Mouse (Mus musculus): ENCODE measurements around the gene Med28. TPM values are rescaled to one million over a fixed set of nuclear protein-coding genes. Genes with fewer than 3 reads are reported as not detected.
A peak's percentile ranks its signal among the peaks of the same experiment; 100 is the strongest.

The Med28 gene
- polyA plus RNA-seq, 1 experiment from 2014 or later: 302 TPM

DNA sequence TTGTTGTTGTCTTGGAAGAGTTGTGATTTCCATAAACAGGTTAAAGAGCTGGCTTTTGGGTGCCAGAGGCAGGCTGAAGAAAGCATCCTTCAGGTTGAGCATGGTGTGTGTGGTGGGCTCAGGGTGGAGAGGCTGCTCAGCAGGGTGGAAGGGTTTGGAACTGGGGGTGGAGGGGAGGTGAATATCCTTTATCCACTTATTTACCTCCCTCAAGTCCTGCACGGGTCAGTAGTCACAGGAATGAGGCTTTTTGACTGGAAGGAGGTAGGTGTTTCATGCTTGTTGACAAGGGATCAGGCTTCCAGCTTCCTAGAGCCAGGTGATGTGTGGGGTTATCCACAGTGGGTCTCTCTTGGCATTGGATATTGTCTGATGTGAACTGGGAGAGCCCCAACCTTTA lies 5.4 kb upstream of the Med28 start:
- Histone ChIP-seq H3K9ac (replicated peaks) (no peak overlapping the region), H3K36me3 (peaks cover 15% of the 10 kb centered on the region), H3K4me2 (replicated peaks) (no peak overlapping the region), H3K27ac (replicated peaks) (no peak overlapping the region), H3K27me3 (no peaks in the 10 kb centered on the region), H3K4me3 (no peak overlapping the region), H3K9me3 (no peaks in the 10 kb centered on the region), H3K4me1 (peaks cover under 1% of the 10 kb centered on the region; the same call in 1 of the 2 replicates)
- no peak for ATAC-seq (replicated peaks)
- WGBS: 64% methylated on average over 1 of the region's 1 CpGs

DNA sequence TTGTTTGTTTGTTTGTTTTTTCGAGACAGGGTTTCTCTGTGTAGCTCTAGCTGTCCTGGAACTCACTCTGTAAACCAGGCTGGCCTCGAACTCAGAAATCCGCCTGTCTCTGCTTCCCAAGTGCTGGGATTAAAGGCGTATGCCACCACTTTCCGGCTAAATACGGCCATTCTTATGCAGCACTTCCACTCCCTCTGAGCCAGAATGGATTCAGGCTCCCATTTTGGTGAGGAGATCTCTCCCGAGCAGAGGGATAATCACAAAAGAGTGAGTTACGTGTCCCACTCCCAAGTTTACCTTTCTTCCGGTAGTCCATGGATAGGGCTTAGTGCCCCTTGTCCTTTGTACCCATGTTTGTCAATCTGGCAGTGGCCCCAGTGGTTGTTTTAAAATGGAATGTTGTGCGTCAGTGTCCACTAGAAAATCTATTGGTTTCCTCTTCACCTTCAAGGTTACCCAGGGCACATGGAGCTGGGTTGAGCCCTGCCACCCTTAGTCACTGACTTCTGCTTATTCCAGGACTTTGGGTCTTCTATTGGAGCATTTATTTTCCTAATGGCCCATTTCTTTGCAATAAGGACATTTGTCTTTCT lies 4.8 kb upstream of the Med28 start:
- peaks cover 9% of the 10 kb centered on the region for H3K36me3 ChIP-seq
- no peak overlapping the region for H3K9ac ChIP-seq (replicated peaks)
- ATAC-seq (replicated peaks): no peak
- H3K4me1 ChIP-seq: peaks cover 4% of the 10 kb centered on the region
- H3K27me3 ChIP-seq: no peaks in the 10 kb centered on the region
- H3K4me2 ChIP-seq (replicated peaks): no peak overlapping the region
- H3K9me3 ChIP-seq: no peaks in the 10 kb centered on the region
- no peak overlapping the region for H3K4me3 ChIP-seq
- H3K27ac ChIP-seq (replicated peaks): no peak overlapping the region
- WGBS: 90% methylated on average over 10 of the region's 10 CpGs

DNA sequence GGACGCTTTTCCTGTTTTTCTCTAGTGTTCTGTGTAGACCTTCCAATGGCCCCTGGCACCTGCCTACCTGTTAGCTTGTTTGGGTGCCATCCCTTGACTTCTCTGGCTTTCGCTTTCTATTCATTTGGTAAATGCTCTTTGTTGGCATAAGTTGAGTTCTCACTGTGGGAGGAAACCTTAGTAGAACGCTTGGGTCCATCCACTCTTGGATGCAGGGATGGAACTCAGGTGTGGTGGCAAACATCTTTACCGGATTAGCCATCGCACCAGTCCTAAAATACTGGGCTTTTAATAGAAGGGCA lies 731 bp downstream of the Med28 start:
- 7% methylated on average over 5 of the region's 5 CpGs for WGBS
- H3K9ac ChIP-seq (replicated peaks): peak overlapping the region; percentile 98
- no peaks in the 10 kb centered on the region for H3K27me3 ChIP-seq
- no peak overlapping the region for H3K27ac ChIP-seq (replicated peaks)
- peaks cover 23% of the 10 kb centered on the region for H3K36me3 ChIP-seq
- ATAC-seq (replicated peaks): no peak; the same call in 1 of the 2 replicates
- H3K4me2 ChIP-seq (replicated peaks): peak overlapping the region; percentile 92
- H3K4me3 ChIP-seq: peak overlapping the region; percentile 90
- H3K9me3 ChIP-seq: no peaks in the 10 kb centered on the region
- H3K4me1 ChIP-seq: peaks cover 19% of the 10 kb centered on the region

DNA sequence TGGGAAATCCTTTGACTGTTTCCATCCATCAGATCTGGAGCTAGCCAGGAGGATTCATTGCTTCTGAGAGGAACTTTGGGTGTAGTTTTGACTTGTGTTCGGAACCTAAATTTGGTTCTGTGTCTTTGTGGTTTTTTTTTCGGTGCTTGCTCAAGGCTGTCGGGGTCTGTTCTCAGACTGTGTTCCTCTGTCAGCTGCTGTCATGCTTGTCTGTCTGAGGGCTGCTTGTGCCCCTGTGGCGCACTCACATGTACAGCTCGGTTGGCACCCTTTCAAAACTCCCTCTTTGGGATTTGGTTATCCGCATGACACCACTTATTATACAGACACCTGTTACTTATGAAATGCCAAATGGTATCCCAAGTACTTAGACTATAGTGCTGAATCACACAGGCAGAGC lies 1.6 kb downstream of the Med28 start:
- H3K4me3 ChIP-seq: peak overlapping the region; percentile 90
- ATAC-seq (replicated peaks): no peak
- WGBS: 85% methylated on average over 6 of the region's 6 CpGs
- no peaks in the 10 kb centered on the region for H3K9me3 ChIP-seq
- peaks cover 19% of the 10 kb centered on the region for H3K4me1 ChIP-seq
- H3K27me3 ChIP-seq: no peaks in the 10 kb centered on the region
- H3K9ac ChIP-seq (replicated peaks): no peak overlapping the region
- H3K27ac ChIP-seq (replicated peaks): no peak overlapping the region
- H3K4me2 ChIP-seq (replicated peaks): peak overlapping the region; percentile 92
- peaks cover 30% of the 10 kb centered on the region for H3K36me3 ChIP-seq

DNA sequence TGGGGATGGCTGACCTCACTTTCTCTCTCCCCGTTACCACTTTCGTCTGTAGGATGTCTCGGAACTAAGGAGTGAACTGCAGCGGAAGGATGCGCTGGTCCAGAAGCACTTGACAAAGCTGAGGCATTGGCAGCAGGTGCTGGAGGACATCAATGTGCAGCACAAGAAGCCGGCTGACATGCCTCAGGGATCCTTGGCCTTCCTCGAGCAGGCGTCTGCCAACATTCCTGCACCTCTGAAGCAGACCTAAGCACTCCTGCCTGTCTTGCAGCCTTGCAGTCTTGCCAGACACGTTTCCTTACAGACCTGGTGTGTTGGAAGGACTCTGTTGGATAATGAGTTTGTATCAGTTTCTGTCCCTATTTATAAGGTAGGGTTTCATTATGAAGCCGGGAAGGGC lies 5.1 kb downstream of the Med28 start:
- Histone ChIP-seq H3K9ac (replicated peaks) (no peak overlapping the region), H3K36me3 (peaks cover 60% of the 10 kb centered on the region), H3K9me3 (no peaks in the 10 kb centered on the region), H3K4me2 (replicated peaks) (no peak overlapping the region), H3K27me3 (no peaks in the 10 kb centered on the region), H3K27ac (replicated peaks) (no peak overlapping the region), H3K4me3 (no peak overlapping the region), H3K4me1 (peaks cover 15% of the 10 kb centered on the region)
- ATAC-seq (replicated peaks): no peak
- WGBS: 93% methylated on average over 10 of the region's 10 CpGs

DNA sequence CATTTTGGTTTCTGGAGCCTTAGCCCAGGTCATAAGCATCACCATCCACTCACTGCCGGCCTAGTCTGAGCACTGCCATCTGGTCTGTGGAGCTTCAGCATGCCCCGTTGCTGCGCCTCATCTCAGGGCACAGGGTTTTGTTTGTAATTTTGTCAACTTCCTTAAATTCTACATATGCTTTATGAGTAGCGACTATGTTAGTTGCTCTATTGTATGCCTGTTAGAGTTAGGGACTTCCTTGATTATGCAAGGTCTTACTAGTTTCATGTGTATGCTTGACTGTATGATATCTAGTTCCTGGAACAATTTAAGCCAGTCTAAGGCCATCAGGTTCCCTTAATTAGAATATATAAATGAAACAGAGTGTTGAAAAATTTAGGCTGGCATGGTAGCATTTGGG lies 6.3 kb downstream of the Med28 start:
- no peaks in the 10 kb centered on the region for H3K27me3 ChIP-seq
- H3K36me3 ChIP-seq: peaks cover 68% of the 10 kb centered on the region
- H3K9me3 ChIP-seq: no peaks in the 10 kb centered on the region
- H3K4me1 ChIP-seq: peaks cover 9% of the 10 kb centered on the region
- H3K4me3 ChIP-seq: no peak overlapping the region
- H3K4me2 ChIP-seq (replicated peaks): no peak overlapping the region
- ATAC-seq (replicated peaks): no peak
- no peak overlapping the region for H3K27ac ChIP-seq (replicated peaks)
- H3K9ac ChIP-seq (replicated peaks): no peak overlapping the region
- WGBS: 94% methylated on average over 4 of the region's 4 CpGs

DNA sequence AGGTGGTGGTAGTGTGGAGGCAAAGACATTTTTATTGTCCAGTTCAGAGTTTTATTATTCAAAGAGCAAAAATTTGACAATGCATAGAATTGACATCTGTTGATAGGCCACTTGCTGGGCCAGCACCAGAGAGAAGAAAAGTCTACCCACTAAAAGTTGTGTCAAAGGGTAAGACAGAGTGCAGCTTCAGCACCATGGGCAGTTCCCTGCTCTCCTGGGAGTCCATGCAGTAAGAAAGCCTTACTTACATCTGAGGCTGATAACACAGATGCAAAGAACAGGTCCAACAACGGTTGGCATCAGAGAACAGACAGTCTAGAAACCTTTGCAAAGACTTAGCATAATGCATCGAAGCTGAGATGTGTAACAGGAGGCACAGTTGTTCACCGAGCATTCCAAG lies 9.7 kb downstream of the Med28 start:
- H3K4me2 ChIP-seq (replicated peaks): no peak overlapping the region
- 89% methylated on average over 3 of the region's 3 CpGs for WGBS
- no peak overlapping the region for H3K4me3 ChIP-seq
- no peaks in the 10 kb centered on the region for H3K27me3 ChIP-seq
- no peak overlapping the region for H3K27ac ChIP-seq (replicated peaks)
- no peak for ATAC-seq (replicated peaks)
- H3K4me1 ChIP-seq: peaks cover 1% of the 10 kb centered on the region; the same call in 1 of the 2 replicates
- H3K9me3 ChIP-seq: no peaks in the 10 kb centered on the region
- peaks cover 65% of the 10 kb centered on the region for H3K36me3 ChIP-seq
- H3K9ac ChIP-seq (replicated peaks): no peak overlapping the region

DNA sequence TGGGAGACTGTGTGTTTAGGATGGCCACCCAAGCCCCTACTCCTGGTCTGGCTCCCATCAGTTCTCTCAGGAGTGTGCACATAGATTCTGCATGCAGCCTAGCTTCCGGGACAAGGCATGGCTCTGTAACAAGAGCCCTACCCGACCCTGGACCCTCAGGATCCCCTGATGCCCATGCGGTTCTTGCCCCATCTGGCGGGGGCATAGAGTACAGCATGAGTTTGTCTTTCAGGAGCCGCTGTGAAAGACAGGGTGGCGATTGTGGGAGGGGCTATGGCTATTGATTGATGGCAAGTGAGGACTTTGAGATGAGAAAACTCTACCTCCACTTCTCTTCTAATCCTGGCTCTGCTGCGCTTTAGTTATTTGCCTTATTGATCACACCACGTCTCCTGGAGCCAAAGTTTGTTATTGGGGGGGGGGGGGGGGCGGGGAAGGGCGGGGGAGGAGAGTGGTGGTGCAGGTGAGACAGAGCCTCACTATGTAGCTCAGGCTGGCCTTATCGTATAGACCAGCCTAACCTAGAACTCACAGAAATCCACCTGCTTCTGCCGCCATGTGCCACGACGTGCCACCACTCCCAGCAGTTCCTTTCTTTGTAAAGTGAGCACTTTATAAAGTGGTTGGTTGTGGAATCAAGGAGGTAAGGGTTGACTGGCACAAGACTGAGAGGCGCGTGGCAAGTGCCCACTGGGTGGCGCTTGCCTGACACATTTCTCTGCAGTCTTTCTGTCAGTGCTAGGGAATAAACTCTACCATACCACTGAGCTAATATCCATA lies 14.5 kb downstream of the Med28 start:
- H3K9ac ChIP-seq (replicated peaks): no peak overlapping the region
- no peaks in the 10 kb centered on the region for H3K27me3 ChIP-seq
- H3K36me3 ChIP-seq: peaks cover 23% of the 10 kb centered on the region
- H3K4me1 ChIP-seq: peaks cover 3% of the 10 kb centered on the region; the same call in 1 of the 2 replicates
- ATAC-seq (replicated peaks): peak; percentile 89
- no peak overlapping the region for H3K4me3 ChIP-seq
- H3K4me2 ChIP-seq (replicated peaks): peak overlapping the region; percentile 26
- no peaks in the 10 kb centered on the region for H3K9me3 ChIP-seq
- 4% methylated on average over 17 of the region's 17 CpGs for WGBS
- no peak overlapping the region for H3K27ac ChIP-seq (replicated peaks)

DNA sequence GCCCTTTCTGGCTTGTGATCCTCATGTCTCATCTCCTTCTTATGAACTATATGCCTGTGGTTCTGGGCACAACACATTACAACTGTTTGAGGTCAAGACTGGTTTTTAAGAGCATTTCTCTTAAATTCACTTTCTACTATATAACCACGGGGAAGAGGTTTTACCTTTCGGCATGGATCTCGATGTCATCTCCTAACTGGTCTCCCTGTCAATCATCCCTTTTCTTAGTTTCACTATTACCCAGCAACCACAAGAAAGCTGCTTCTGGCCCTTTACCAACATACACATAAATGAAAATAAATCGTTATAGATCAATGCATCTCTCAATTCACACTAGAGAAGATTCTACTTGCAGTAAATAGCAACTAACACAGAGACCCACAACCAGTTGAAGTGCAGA lies 15.1 kb downstream of the Med28 start:
- Histone ChIP-seq H3K9me3 (no peaks in the 10 kb centered on the region), H3K27ac (replicated peaks) (no peak overlapping the region), H3K9ac (replicated peaks) (no peak overlapping the region), H3K36me3 (peaks cover 18% of the 10 kb centered on the region), H3K27me3 (no peaks in the 10 kb centered on the region), H3K4me1 (peaks cover 3% of the 10 kb centered on the region; the same call in 1 of the 2 replicates), H3K4me2 (replicated peaks) (no peak overlapping the region), H3K4me3 (no peak overlapping the region)
- WGBS: 67% methylated on average over 4 of the region's 4 CpGs
- no peak for ATAC-seq (replicated peaks)

DNA sequence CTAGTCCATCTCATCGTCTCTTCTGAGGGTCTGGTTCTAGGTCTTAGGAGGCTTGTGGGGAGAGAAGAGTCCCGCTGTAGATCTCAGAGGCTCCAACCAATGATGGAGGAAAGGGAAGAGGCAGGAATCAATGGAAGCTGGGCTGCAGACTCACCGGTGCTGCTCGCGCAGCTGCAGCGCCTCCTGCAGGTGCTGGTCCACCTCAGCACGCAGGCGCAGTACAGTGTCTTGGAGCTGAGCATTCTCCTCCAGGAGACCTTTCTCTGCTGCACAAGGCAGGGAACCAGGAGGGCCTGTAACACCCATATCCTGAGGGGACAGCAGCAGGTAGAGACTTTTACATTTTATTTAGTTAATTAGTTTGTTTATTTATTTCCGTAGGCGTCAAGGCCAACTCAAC lies 19.5 kb downstream of the Med28 start:
- H3K9ac ChIP-seq (replicated peaks): no peak overlapping the region
- no peaks in the 10 kb centered on the region for H3K27me3 ChIP-seq
- no peaks in the 10 kb centered on the region for H3K9me3 ChIP-seq
- no peaks in the 10 kb centered on the region for H3K36me3 ChIP-seq
- H3K27ac ChIP-seq (replicated peaks): no peak overlapping the region
- WGBS: 64% methylated on average over 10 of the region's 10 CpGs
- H3K4me1 ChIP-seq: peaks cover 3% of the 10 kb centered on the region; the same call in 1 of the 2 replicates
- H3K4me3 ChIP-seq: no peak overlapping the region
- no peak overlapping the region for H3K4me2 ChIP-seq (replicated peaks)
- no peak for ATAC-seq (replicated peaks)

DNA sequence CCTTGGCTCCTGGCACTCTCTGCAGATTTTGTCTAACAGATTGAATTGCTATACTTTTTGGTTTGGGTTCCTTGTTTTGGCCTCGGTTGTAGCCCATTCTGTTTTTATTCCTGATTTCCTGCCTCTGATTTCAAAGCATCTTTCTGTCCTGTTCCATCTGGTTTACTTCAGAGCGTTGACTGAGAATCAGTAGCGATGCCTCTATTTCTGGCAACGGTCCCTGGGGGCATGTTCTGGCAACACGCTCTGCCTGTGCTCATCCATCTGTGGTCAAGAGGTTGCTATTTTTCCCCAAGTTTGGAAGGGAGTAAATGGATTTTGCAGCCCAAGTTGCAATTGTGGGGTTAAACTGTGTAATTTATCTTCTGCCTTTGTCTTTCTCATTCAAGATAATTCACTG lies 23.3 kb downstream of the Med28 start:
- Histone ChIP-seq H3K4me3 (no peak overlapping the region), H3K9me3 (no peaks in the 10 kb centered on the region), H3K27me3 (no peaks in the 10 kb centered on the region), H3K9ac (replicated peaks) (no peak overlapping the region), H3K4me1 (no peaks in the 10 kb centered on the region), H3K27ac (replicated peaks) (no peak overlapping the region), H3K4me2 (replicated peaks) (no peak overlapping the region), H3K36me3 (no peaks in the 10 kb centered on the region)
- 67% methylated on average over 5 of the region's 5 CpGs for WGBS
- ATAC-seq (replicated peaks): no peak

DNA sequence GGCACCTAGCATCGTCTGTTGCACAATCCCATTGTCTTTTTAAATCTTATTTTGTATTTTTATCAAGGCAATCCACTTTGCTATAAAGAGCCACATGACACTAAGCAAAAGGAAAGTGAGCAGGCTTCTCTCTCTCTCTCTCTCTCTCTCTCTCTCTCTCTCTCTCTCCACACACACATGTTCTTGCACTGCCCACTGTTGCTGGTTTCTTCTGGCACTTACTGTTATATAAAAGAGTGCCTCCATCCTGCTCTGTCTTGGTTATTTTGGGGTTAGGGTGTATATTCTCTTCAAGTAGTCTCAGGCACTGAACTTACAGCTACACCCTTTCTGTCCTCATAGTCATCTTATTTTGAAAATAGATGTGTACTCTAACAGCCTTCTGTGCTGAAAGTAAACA lies 29.6 kb downstream of the Med28 start:
- Histone ChIP-seq H3K4me1 (no peaks in the 10 kb centered on the region), H3K36me3 (no peaks in the 10 kb centered on the region), H3K27me3 (no peaks in the 10 kb centered on the region), H3K4me3 (no peak overlapping the region), H3K27ac (replicated peaks) (no peak overlapping the region), H3K4me2 (replicated peaks) (no peak overlapping the region), H3K9ac (replicated peaks) (no peak overlapping the region), H3K9me3 (no peaks in the 10 kb centered on the region)
- no peak for ATAC-seq (replicated peaks)
- 93% methylated on average over 1 of the region's 1 CpGs for WGBS

DNA sequence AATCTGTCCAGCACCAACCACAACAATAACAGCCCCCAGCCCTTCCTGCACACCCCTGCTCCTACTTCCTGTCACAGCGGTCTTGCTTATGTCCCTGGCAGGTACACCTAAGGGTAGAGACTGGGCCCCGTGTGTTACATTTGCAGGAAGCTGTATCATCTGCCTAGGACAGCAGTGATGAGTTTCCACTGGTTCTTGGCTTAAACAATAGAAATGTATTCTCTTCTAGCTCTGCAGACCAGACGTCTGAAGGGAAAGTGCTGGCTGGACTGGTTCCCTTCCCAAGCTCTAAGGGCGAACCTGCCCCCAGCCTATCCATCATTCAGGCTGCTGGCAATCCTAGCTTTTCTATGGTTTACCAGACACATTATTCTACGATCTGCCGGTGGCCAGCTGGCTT lies 44.0 kb downstream of the Med28 start:
- H3K9me3 ChIP-seq: no peaks in the 10 kb centered on the region
- no peak for ATAC-seq (replicated peaks)
- H3K4me3 ChIP-seq: no peak overlapping the region
- H3K36me3 ChIP-seq: no peaks in the 10 kb centered on the region
- H3K9ac ChIP-seq (replicated peaks): no peak overlapping the region
- no peak overlapping the region for H3K4me2 ChIP-seq (replicated peaks)
- no peaks in the 10 kb centered on the region for H3K27me3 ChIP-seq
- 70% methylated on average over 6 of the region's 6 CpGs for WGBS
- H3K27ac ChIP-seq (replicated peaks): no peak overlapping the region
- H3K4me1 ChIP-seq: no peaks in the 10 kb centered on the region

All from forebrain, embryonic 15.5 days (tissue).